Mouse (Mus musculus): Measurements from ENCODE around the gene Clstn2. TPM values are rescaled to one million over a fixed set of nuclear protein-coding genes. Genes with fewer than 3 reads are reported as not detected.

Clstn2 gene
- total and polyA plus RNA-seq, 2 experiments from 2014 or later: 0.14 to 0.61 TPM

DNA sequence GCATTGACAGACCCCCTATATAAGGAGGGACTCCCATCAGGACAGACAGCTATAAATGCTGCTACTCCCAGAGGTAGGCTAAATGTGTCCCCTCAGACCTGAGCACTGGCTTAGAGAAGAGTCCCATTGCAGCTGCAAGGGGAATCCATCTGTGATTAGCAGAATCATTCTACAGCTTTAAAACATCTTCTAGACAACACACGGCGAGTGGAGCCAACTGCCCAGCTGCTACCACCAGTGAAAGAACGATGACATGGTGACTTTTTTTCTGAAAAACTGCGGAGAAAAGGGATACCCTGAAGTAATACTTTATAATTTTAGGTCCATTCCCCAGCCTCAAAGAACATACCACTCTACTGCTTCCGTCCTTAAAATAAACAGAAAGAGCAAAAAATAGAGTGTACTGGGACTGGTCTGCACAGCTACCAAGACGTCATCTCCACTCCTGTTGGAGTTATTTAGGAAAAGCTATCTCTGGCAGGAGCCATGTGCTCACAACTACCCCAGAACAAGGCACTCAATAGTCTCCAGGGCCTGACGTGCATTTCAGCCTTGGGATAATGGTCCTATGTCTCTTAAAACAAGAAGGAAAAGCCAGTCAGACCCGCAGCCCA is 79.1 kb downstream of the Clstn2 start:
- H3K36me3 ChIP-seq (replicated peaks; ENCODE audit: control insufficient read depth, insufficient read depth, low read length): no peaks in the 10 kb centered on the region
- no peak overlapping the region for H3K27ac ChIP-seq (ENCODE audit: low read depth)
- H3K4me1 ChIP-seq (ENCODE audit: control insufficient read depth, insufficient read depth): no peaks in the 10 kb centered on the region
- H3K4me3 ChIP-seq (ENCODE audit: low read depth, low read length): no peak overlapping the region
- ATAC-seq (ENCODE audit: insufficient read depth, low read depth): no peak
- H3K9ac ChIP-seq (replicated peaks; ENCODE audit: low read depth, low read length): no peak overlapping the region
- no peak overlapping the region for H3K4me2 ChIP-seq (ENCODE audit: low read depth, low read length)
- no peak for DNase-seq (ENCODE audit: low spot score)
- WGBS: 58% methylated on average over 8 of the region's 8 CpGs
- no peaks in the 10 kb centered on the region for H3K9me3 ChIP-seq (replicated peaks; ENCODE audit: control insufficient read depth, low read length)
- no peaks in the 10 kb centered on the region for H3K27me3 ChIP-seq (ENCODE audit: control insufficient read depth, insufficient read depth, low read length)
- TF ChIP-seq CTCF (IDR thresholded peaks at IDR 0.05; ENCODE audit: low read depth) (no peak), EP300 (IDR thresholded peaks at IDR 0.05; ENCODE audit: low read depth) (no peak)

DNA sequence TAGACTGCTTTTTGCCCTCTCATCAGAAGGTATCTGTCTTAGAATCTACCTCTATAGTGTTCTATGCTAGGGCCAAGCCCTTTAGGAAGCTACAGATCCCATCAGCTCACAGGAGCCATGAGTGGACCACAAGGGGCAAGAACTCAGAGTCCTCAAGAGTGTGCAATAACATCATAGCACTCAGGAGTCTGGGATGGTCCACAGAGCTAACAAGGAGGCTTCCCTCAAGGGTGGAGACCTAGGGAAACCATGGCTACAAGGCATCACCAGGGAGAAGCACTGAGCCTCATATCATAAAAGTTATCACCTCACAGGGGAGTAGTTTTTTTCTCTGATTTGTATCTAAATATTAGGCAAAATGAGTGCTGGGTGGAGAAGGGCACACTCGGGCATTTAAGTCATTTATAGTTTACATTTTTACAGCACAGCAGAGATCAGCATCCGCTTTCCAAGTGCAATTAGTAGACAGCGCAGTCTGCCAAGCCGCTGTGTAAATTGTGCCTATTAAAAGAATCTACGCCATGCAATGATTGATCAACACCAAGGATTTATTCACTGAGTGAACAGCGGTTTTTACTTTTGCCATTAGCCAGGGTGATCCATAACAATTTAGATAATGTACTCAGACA is 82.5 kb downstream of the Clstn2 start:
- H3K9me3 ChIP-seq (replicated peaks; ENCODE audit: control insufficient read depth, low read length): 0 out of 2 replicates have a peak, but pooled peaks cover 4% of the 10 kb centered on the region
- H3K4me1 ChIP-seq (ENCODE audit: control insufficient read depth, insufficient read depth): no peaks in the 10 kb centered on the region
- 78% methylated on average over 6 of the region's 6 CpGs for WGBS
- no peak for TF ChIP-seq CTCF (IDR thresholded peaks at IDR 0.05; ENCODE audit: low read depth)
- no peak for TF ChIP-seq EP300 (IDR thresholded peaks at IDR 0.05; ENCODE audit: low read depth)
- no peak for ATAC-seq (ENCODE audit: insufficient read depth, low read depth)
- DNase-seq (ENCODE audit: low spot score): no peak
- no peak overlapping the region for H3K27ac ChIP-seq (ENCODE audit: low read depth)
- H3K27me3 ChIP-seq (ENCODE audit: control insufficient read depth, insufficient read depth, low read length): no peaks in the 10 kb centered on the region
- H3K4me3 ChIP-seq (ENCODE audit: low read depth, low read length): no peak overlapping the region
- H3K4me2 ChIP-seq (ENCODE audit: low read depth, low read length): no peak overlapping the region
- H3K36me3 ChIP-seq (replicated peaks; ENCODE audit: control insufficient read depth, insufficient read depth, low read length): no peaks in the 10 kb centered on the region
- H3K9ac ChIP-seq (replicated peaks; ENCODE audit: low read depth, low read length): no peak overlapping the region

DNA sequence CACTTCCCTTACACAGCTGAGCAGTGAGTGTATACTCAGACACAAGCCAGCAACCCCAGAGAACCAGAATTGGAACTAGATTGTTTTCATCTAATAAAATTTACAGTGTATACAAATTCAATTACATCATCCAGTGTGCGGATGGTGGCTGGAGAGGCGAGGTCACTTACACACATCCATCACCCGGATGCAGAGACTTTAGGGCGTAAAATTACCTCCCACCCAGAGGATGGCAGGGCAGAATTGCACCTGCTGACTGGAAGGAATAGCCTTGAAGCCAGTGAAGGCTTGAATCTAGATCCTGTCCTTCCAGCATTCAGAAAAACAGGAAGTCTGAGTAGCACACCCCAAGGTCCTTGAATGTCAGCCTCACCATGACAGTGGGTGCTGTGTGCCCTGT is 113.7 kb downstream of the Clstn2 start:
- no peak overlapping the region for H3K27ac ChIP-seq (ENCODE audit: low read depth)
- no peaks in the 10 kb centered on the region for H3K36me3 ChIP-seq (replicated peaks; ENCODE audit: control insufficient read depth, insufficient read depth, low read length)
- TF ChIP-seq CTCF (IDR thresholded peaks at IDR 0.05; ENCODE audit: low read depth) (no peak), EP300 (IDR thresholded peaks at IDR 0.05; ENCODE audit: low read depth) (no peak)
- H3K27me3 ChIP-seq (ENCODE audit: control insufficient read depth, insufficient read depth, low read length): no peaks in the 10 kb centered on the region
- DNase-seq (ENCODE audit: low spot score): no peak
- H3K9me3 ChIP-seq (replicated peaks; ENCODE audit: control insufficient read depth, low read length): no peaks in the 10 kb centered on the region
- WGBS: 82% methylated on average over 4 of the region's 4 CpGs
- H3K4me1 ChIP-seq (ENCODE audit: control insufficient read depth, insufficient read depth): no peaks in the 10 kb centered on the region
- no peak for ATAC-seq (ENCODE audit: insufficient read depth, low read depth)
- no peak overlapping the region for H3K4me3 ChIP-seq (ENCODE audit: low read depth, low read length)
- H3K9ac ChIP-seq (replicated peaks; ENCODE audit: low read depth, low read length): no peak overlapping the region
- H3K4me2 ChIP-seq (ENCODE audit: low read depth, low read length): no peak overlapping the region

DNA sequence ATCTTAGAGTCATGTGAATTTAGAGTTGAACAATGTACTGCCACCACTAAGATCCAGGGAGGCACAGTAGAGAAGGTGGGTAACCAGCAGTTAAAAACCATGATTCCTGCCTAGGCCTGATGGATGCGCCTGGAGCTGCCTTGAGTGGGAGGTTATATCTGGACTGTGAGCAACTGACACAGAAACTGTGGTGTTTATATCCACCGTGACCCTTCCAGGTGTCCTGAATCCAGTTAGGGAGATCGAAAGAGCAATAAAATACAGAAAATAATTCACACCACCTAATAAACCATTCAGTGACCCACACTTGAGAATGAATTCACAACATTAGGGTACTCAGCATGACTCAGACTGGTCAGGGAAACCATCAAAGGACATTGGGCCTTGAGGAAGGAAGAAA is 141.6 kb downstream of the Clstn2 start:
- no peak overlapping the region for H3K4me3 ChIP-seq (ENCODE audit: low read depth, low read length)
- no peaks in the 10 kb centered on the region for H3K4me1 ChIP-seq (ENCODE audit: control insufficient read depth, insufficient read depth)
- no peaks in the 10 kb centered on the region for H3K27me3 ChIP-seq (ENCODE audit: control insufficient read depth, insufficient read depth, low read length)
- WGBS: 73% methylated on average over 3 of the region's 3 CpGs
- no peak for TF ChIP-seq CTCF (IDR thresholded peaks at IDR 0.05; ENCODE audit: low read depth)
- no peak for TF ChIP-seq EP300 (IDR thresholded peaks at IDR 0.05; ENCODE audit: low read depth)
- H3K4me2 ChIP-seq (ENCODE audit: low read depth, low read length): no peak overlapping the region
- no peaks in the 10 kb centered on the region for H3K9me3 ChIP-seq (replicated peaks; ENCODE audit: control insufficient read depth, low read length)
- ATAC-seq (ENCODE audit: insufficient read depth, low read depth) (no peak), DNase-seq (ENCODE audit: low spot score) (no peak)
- no peak overlapping the region for H3K9ac ChIP-seq (replicated peaks; ENCODE audit: low read depth, low read length)
- H3K36me3 ChIP-seq (replicated peaks; ENCODE audit: control insufficient read depth, insufficient read depth, low read length): no peaks in the 10 kb centered on the region
- H3K27ac ChIP-seq (ENCODE audit: low read depth): no peak overlapping the region

DNA sequence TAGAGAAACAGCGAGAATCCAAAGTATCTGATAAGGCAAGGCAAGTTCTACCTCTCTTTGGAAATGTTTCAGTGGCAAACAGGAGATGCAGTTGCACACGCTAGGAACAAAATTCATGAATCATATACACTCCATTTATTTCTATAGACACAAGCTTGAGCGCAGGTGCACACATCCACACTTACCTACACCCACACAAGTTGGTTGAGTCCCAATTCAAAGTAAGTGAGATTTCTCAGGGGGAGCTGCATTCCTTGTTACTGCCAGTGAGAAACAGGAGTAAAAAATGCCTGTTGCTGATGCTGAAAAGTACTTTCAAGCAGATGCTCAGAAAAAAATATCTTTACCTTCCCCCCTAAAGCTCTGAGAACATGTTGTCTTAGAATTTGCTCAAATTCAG is 149.6 kb downstream of the Clstn2 start:
- no peaks in the 10 kb centered on the region for H3K4me1 ChIP-seq (ENCODE audit: control insufficient read depth, insufficient read depth)
- no peak for DNase-seq (ENCODE audit: low spot score)
- H3K36me3 ChIP-seq (replicated peaks; ENCODE audit: control insufficient read depth, insufficient read depth, low read length): no peaks in the 10 kb centered on the region
- WGBS: 77% methylated on average over 3 of the region's 3 CpGs
- no peak overlapping the region for H3K9ac ChIP-seq (replicated peaks; ENCODE audit: low read depth, low read length)
- H3K4me2 ChIP-seq (ENCODE audit: low read depth, low read length): no peak overlapping the region
- no peaks in the 10 kb centered on the region for H3K27me3 ChIP-seq (ENCODE audit: control insufficient read depth, insufficient read depth, low read length)
- H3K27ac ChIP-seq (ENCODE audit: low read depth): no peak overlapping the region
- H3K9me3 ChIP-seq (replicated peaks; ENCODE audit: control insufficient read depth, low read length): no peaks in the 10 kb centered on the region
- no peak overlapping the region for H3K4me3 ChIP-seq (ENCODE audit: low read depth, low read length)
- no peak for TF ChIP-seq EP300 (IDR thresholded peaks at IDR 0.05; ENCODE audit: low read depth)
- no peak for TF ChIP-seq CTCF (IDR thresholded peaks at IDR 0.05; ENCODE audit: low read depth)
- no peak for ATAC-seq (ENCODE audit: insufficient read depth, low read depth)

Data from heart, postnatal 0 days (tissue).